Mouse (Mus musculus) kidney, adult 2 months (tissue): ENCODE results near the gene Hdgf. TPM values are rescaled to one million over a fixed set of nuclear protein-coding genes. Genes with fewer than 3 reads are reported as not detected.

Experiments
- DNase-seq: peaks from one replicate; pipeline ENCODE4 v3.0.0; 2021
- H3K27ac ChIP-seq: fragments of 200-500 bp; 2 replicates; pipeline ENCODE4 v1.5.1; 2012; ENCODE audit warnings: low read depth, low read length, control low read depth, inconsistent platforms; ENCODE audit not compliant: insufficient read depth
- H3K27me3 ChIP-seq: fragments of 200-500 bp; replicated peaks from 2 replicates; pipeline ENCODE4 v1.6.1; 2012; ENCODE audit warnings: mild to moderate bottlenecking, moderate library complexity, low read length, inconsistent platforms; ENCODE audit not compliant: control insufficient read depth, insufficient read depth
- H3K36me3 ChIP-seq: fragments of 200-500 bp; 2 replicates; pipeline ENCODE4 v1.6.1; 2012; ENCODE audit warnings: mild to moderate bottlenecking, moderate library complexity, low read length, inconsistent platforms; ENCODE audit not compliant: control insufficient read depth, insufficient read depth
- H3K4me1 ChIP-seq: fragments of 200-500 bp; 2 replicates; pipeline ENCODE4 v1.6.1; 2011; ENCODE audit warnings: low read length; ENCODE audit not compliant: control insufficient read depth, insufficient read depth
- H3K4me3 ChIP-seq: fragments of 200-500 bp; 2 replicates; pipeline ENCODE4 v1.5.1; 2011; ENCODE audit warnings: mild to moderate bottlenecking, low read depth, low read length, control low read depth; ENCODE audit not compliant: insufficient read depth
- CTCF ChIP-seq: fragments of 200-500 bp; conservative IDR thresholded peaks from 2 replicates; pipeline ENCODE4 v1.5.1; 2011; ENCODE audit warnings: low read depth, mild to moderate bottlenecking, control low read depth, low read length, moderate library complexity, mixed read lengths; ENCODE audit not compliant: insufficient read depth, insufficient read length
- POLR2A ChIP-seq: fragments of 200-500 bp; IDR thresholded peaks from one replicate; pipeline ENCODE4 v1.6.1; 2011; ENCODE audit warnings: low read depth, low read length, control low read depth
- WGBS: fragments of 180-500 bp; shearing (Covaris S2); methylation state at CpG from one replicate; pipeline ENCODE4 v1.1.7; 2018; 5-methylcytosine and 5-hydroxymethylcytosine counted together
- polyA plus RNA-seq: library from polyadenylated mRNA; depleted of rRNA; stranded (reverse); fragments of >200 nt; gene quantifications from 2 replicates; pipeline ENCODE4 v1.2.3, GENCODE M21; 2012

Hdgf gene
- polyA plus RNA-seq, 1 experiment, result 113 TPM

- TF ChIP-seq POLR2A (no peak), CTCF (no peak)
- no peak for DNase-seq
- no peak overlapping the region for H3K27ac ChIP-seq
- 23% methylated on average over 4 of the region's 4 CpGs for WGBS
- H3K4me1 ChIP-seq, result no peaks in the 10 kb centered on the region
- peaks cover 2% of the 10 kb centered on the region; the same call in 1 of the 2 replicates for H3K27me3 ChIP-seq
- H3K4me3 ChIP-seq, result no peak overlapping the region
- H3K36me3 ChIP-seq, result no peaks in the 10 kb centered on the region
Measured at GRCm38 (mm10) chr3:87944838-87945600, 38.9 kb downstream of the Hdgf start.

- TF ChIP-seq CTCF, result no peak
- TF ChIP-seq POLR2A, result no peak
Measured at GRCm38 (mm10) chr3:87945781-87946540, 39.8 kb downstream of the Hdgf start.

GRCm38 (mm10) chr3:87946541-87946860 lies 40.4 kb downstream of the Hdgf start:
- no peaks in the 10 kb centered on the region for H3K4me1 ChIP-seq

More at GRCm38 (mm10) chr3:87945781-87946540, 39.8 kb downstream of the Hdgf start:
- no peaks in the 10 kb centered on the region for H3K4me1 ChIP-seq
- H3K4me3 ChIP-seq, result no peak overlapping the region
- peaks cover 2% of the 10 kb centered on the region; the same call in 1 of the 2 replicates for H3K27me3 ChIP-seq
- H3K36me3 ChIP-seq, result no peaks in the 10 kb centered on the region
- no peak overlapping the region for H3K27ac ChIP-seq
- 57% methylated on average over 12 of the region's 12 CpGs for WGBS
- DNase-seq, result no peak

GRCm38 (mm10) chr3:87947056-87947810 lies 41.1 kb downstream of the Hdgf start:
- TF ChIP-seq POLR2A, result no peak
- no peak for TF ChIP-seq CTCF
- no peak for DNase-seq
- Histone ChIP-seq H3K27ac (no peak overlapping the region), H3K4me3 (no peak overlapping the region), H3K36me3 (no peaks in the 10 kb centered on the region), H3K4me1 (no peaks in the 10 kb centered on the region), H3K27me3 (peaks cover 2% of the 10 kb centered on the region; the same call in 1 of the 2 replicates)
- WGBS, result 16% methylated on average over 26 of the region's 26 CpGs

More at GRCm38 (mm10) chr3:87946541-87946860, 40.4 kb downstream of the Hdgf start:
- 67% methylated on average over 1 of the region's 1 CpGs for WGBS
- Histone ChIP-seq H3K4me3 (no peak overlapping the region), H3K36me3 (no peaks in the 10 kb centered on the region), H3K27ac (no peak overlapping the region), H3K27me3 (peaks cover 2% of the 10 kb centered on the region; the same call in 1 of the 2 replicates)
- DNase-seq, result no peak
- TF ChIP-seq CTCF, result no peak
- no peak for TF ChIP-seq POLR2A

- no peak for DNase-seq
- Histone ChIP-seq H3K4me1 (no peaks in the 10 kb centered on the region), H3K27ac (no peak overlapping the region), H3K27me3 (peaks cover 2% of the 10 kb centered on the region; the same call in 1 of the 2 replicates), H3K4me3 (no peak overlapping the region), H3K36me3 (no peaks in the 10 kb centered on the region)
- WGBS, result 3% methylated on average over 17 of the region's 17 CpGs
- TF ChIP-seq CTCF, result no peak
- no peak for TF ChIP-seq POLR2A
Measured at GRCm38 (mm10) chr3:87947811-87948199, 41.7 kb downstream of the Hdgf start.

GRCm38 (mm10) chr3:87948378-87949265 lies 42.5 kb downstream of the Hdgf start, which contains the start of gene Crabp2:
Gene Crabp2, plus strand, starts transcription at chr3:87948666.
- H3K27me3 ChIP-seq, result peaks cover 2% of the 10 kb centered on the region; the same call in 1 of the 2 replicates

More at GRCm38 (mm10) chr3:87948378-87949265, 42.5 kb downstream of the Hdgf start, which contains the start of gene Crabp2:
- no peaks in the 10 kb centered on the region for H3K36me3 ChIP-seq
- no peaks in the 10 kb centered on the region for H3K4me1 ChIP-seq
- H3K4me3 ChIP-seq, result no peak within 1 kb of the TSS
- no peak within 1 kb of the TSS for H3K27ac ChIP-seq
- no peak for DNase-seq
- 5% methylated on average over 35 of the region's 35 CpGs for WGBS
- TF ChIP-seq POLR2A, result no peak
- no peak for TF ChIP-seq CTCF
